In the genomic region with DNA sequence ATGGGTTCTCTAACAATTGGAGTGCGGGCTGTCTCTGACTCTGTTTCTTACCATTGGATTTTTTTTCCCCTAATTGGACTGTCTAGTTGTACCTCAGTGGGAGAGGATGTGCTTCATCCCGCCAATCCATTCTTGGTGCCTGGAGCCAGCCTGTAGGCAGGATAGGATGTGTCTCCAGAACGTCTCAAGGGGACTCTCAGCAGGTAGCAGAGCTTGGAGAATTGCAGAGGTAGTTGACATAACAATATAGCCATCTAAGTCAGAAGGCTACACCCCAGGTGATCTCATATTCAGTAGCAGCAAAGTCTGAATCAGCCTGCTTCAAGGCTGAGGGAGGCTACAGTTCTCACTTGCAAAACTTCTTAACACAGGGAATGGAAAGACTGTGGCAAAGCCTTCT, we compare ENCODE assay signal across 6 mouse cellular contexts.
A peak's percentile ranks its signal among the peaks of the same experiment; 100 is the strongest.
DNase-seq lines count a peak whose midpoint lies in the region; TF ChIP-seq lines count a peak whose summit lies in the region.
"Not testable (repeated sequence)": the region's sequence is repeated elsewhere in the genome, so short reads cannot be mapped to it uniquely, and the experiment has no call there.

No protein-coding gene starts in this region.

- H3K4me1 ChIP-seq in ES-Bruce4 (ENCODE audit: control insufficient read depth, insufficient read depth, low read length); ES-E14 (ENCODE audit: control insufficient read depth in 2 of 2, insufficient read depth in 2 of 2, low read length in 2 of 2, poor library complexity in 1 of 2): not testable (repeated sequence)

- H3K9me3 ChIP-seq in ES-Bruce4 (replicated peaks; ENCODE audit: control insufficient read depth, insufficient read depth, low read length, poor library complexity, severe bottlenecking); ES-E14 (ENCODE audit: control insufficient read depth, insufficient read depth, low read depth, low read length): not testable (repeated sequence)

- not testable (repeated sequence) for TF ChIP-seq POLR2A in ES-Bruce4 (IDR thresholded peaks at IDR 0.05; ENCODE audit: insufficient read depth, low read length)

- not testable (repeated sequence) for H3K9ac ChIP-seq in ES-Bruce4 (ENCODE audit: low read depth, poor library complexity, severe bottlenecking); ES-E14 (ENCODE audit: insufficient read depth, low read depth, low read length, poor library complexity, severe bottlenecking)

- not testable (repeated sequence) for H3K4me3 ChIP-seq in ES-Bruce4 (ENCODE audit: low read depth, low read length); ES-E14 (ENCODE audit: insufficient read depth in 1 of 2, low read depth in 1 of 2, low read length in 2 of 2, poor library complexity in 1 of 2, severe bottlenecking in 1 of 2)

- not testable (repeated sequence) for TF ChIP-seq CTCF in ES-Bruce4 (IDR thresholded peaks at IDR 0.05; ENCODE audit: low read depth, low read length)

- H3K36me3 ChIP-seq in ES-Bruce4 (ENCODE audit: control insufficient read depth, insufficient read depth, low read length, poor library complexity, severe bottlenecking); ES-E14 (ENCODE audit: control insufficient read depth, insufficient read depth, low read length, poor library complexity, severe bottlenecking): not testable (repeated sequence)

- DNase-seq in ES-CJ7 (ENCODE audit: low read depth, low spot score) (peak; percentile 94), ES-E14 (ENCODE audit: low read depth, low spot score) (peak; percentile 58), R1 (ENCODE audit: low read depth, low spot score) (peak; percentile 91), WW6 (ENCODE audit: low read depth, low spot score) (peak; percentile 43), ZHBTc4 (ENCODE audit: low read depth, low spot score) (peak; percentile 89)

- peak; percentile 62 for TF ChIP-seq EP300 in ES-Bruce4 (IDR thresholded peaks at IDR 0.05; ENCODE audit: insufficient read depth, low read depth, low read length)

- H3K27ac ChIP-seq in ES-Bruce4 (ENCODE audit: insufficient read depth, low read length); ES-E14 (ENCODE audit: insufficient read depth, low read depth, low read length, poor library complexity, severe bottlenecking): not testable (repeated sequence)

- not testable (repeated sequence) for H3K27me3 ChIP-seq in ES-Bruce4 (ENCODE audit: control insufficient read depth, insufficient read depth, low read length, poor library complexity, severe bottlenecking)

- in situ Hi-C loops in ES-E14 (cut with MboI; ENCODE audit: low sequenced_read_pairs in 2 of 2, unreplicated experiment in 2 of 2) = not testable (repeated sequence)

Comparison
In these comparisons a context has a peak if more than half of its experiments do, and no peak if none do; other contexts are left out.
1. DNase-seq: peak in every context shown above with its lines; median percentile 94 in ES-CJ7; 91 in R1; 89 in ZHBTc4; 58 in ES-E14; 43 in WW6.